Mouse (Mus musculus) embryonic facial prominence, embryonic 14.5 days (tissue): ENCODE results near the gene Mdfi. TPM values are rescaled to one million over a fixed set of nuclear protein-coding genes. Genes with fewer than 3 reads are reported as not detected.

Experiments
- ATAC-seq: fragments of 200-750 bp; cut with Nextera tagmentation; 2 replicates; pipeline ENCODE4 v1.8.0; 2017; ENCODE audit warnings: low read depth, moderate number of reproducible peaks, moderate TSS enrichment
- DNase-seq: peaks from one replicate; pipeline ENCODE4 v3.0.0-alpha.2; 2015; ENCODE audit warnings: low spot score
- H3K27ac ChIP-seq: fragments of 300-500 bp; sonication (generic); replicated peaks from 2 replicates; pipeline ENCODE4 v1.5.1; 2014; ENCODE audit warnings: low read depth, mild to moderate bottlenecking, low read length, moderate library complexity
- H3K27me3 ChIP-seq: fragments of 300-500 bp; sonication (generic); replicated peaks from 2 replicates; pipeline ENCODE4 v1.6.1; 2014; ENCODE audit warnings: low read length; ENCODE audit not compliant: control insufficient read depth, insufficient read depth
- H3K36me3 ChIP-seq: fragments of 300-500 bp; sonication (generic); 2 replicates; pipeline ENCODE4 v1.6.1; 2014; ENCODE audit warnings: low read length, mixed read lengths; ENCODE audit not compliant: control insufficient read depth, insufficient read depth
- H3K4me1 ChIP-seq: fragments of 300-500 bp; sonication (generic); 2 replicates; pipeline ENCODE4 v1.6.1; 2014; ENCODE audit warnings: antibody characterized with exemption, low read length; ENCODE audit not compliant: control insufficient read depth, insufficient read depth
- H3K4me2 ChIP-seq: fragments of 300-500 bp; sonication (generic); 2 replicates; pipeline ENCODE4 v1.6.1; 2014; ENCODE audit warnings: low read depth, mild to moderate bottlenecking, low read length, moderate library complexity, mixed read lengths
- H3K4me3 ChIP-seq: fragments of 300-500 bp; sonication (generic); 2 replicates; pipeline ENCODE4 v1.5.1; 2014; ENCODE audit warnings: low read depth, mild to moderate bottlenecking, low read length
- H3K9ac ChIP-seq: fragments of 300-500 bp; sonication (generic); 2 replicates; pipeline ENCODE4 v1.6.1; 2014; ENCODE audit warnings: low read depth, mild to moderate bottlenecking, low read length, moderate library complexity, mixed read lengths
- H3K9me3 ChIP-seq: fragments of 300-500 bp; sonication (generic); 2 replicates; pipeline ENCODE4 v1.6.1; 2016; ENCODE audit warnings: low read length; ENCODE audit not compliant: control insufficient read depth
- WGBS: fragments of 180-500 bp; shearing (Covaris S2); extraction: QIAGEN DNeasy Blood & Tissue Kit; methylation state at CpG from one replicate; pipeline ENCODE4 v1.1.7; 2014; 5-methylcytosine and 5-hydroxymethylcytosine counted together
- polyA plus RNA-seq: library from polyadenylated mRNA; unstranded; fragments of >200 nt; fragmentation: Nextera tagmentation; extraction: Ambion mirVana; gene quantifications from 2 replicates; pipeline ENCODE4 v1.2.1, GENCODE M21; 2014

Gene Mdfi
- polyA plus RNA-seq = 54.5 and 64.6 TPM in 2 replicates

- H3K4me1 ChIP-seq = peaks cover 37% of the 10 kb centered on the region
- peak within 1 kb of the TSS; percentile 92 for H3K27ac ChIP-seq
- peak within 1 kb of the TSS; percentile 95 for H3K4me3 ChIP-seq
- DNase-seq = peak; percentile 71
- no peaks in the 10 kb centered on the region for H3K27me3 ChIP-seq
- H3K9ac ChIP-seq = peak within 1 kb of the TSS; percentile 88
- no peaks in the 10 kb centered on the region for H3K9me3 ChIP-seq
- H3K36me3 ChIP-seq = peaks cover 11% of the 10 kb centered on the region; the same call in 1 of the 2 replicates
- peak within 1 kb of the TSS; percentile 83 for H3K4me2 ChIP-seq
- WGBS = 4% methylated on average over 4 of the region's 18 CpGs
- ATAC-seq = peak; percentile 21; the same call in 1 of the 2 replicates
These were observed at the start of gene Mdfi for GRCm38 (mm10) chr17:47834482-47834767. Gene Mdfi (minus strand): TSS chr17:47834691.

GRCm38 (mm10) chr17:47883099-47883498 lies 48.6 kb upstream of the Mdfi start:
- DNase-seq = no peak
- Histone ChIP-seq H3K27me3 (no peaks in the 10 kb centered on the region), H3K4me2 (no peak overlapping the region), H3K4me3 (no peak overlapping the region), H3K9ac (no peak overlapping the region), H3K4me1 (peaks cover 49% of the 10 kb centered on the region), H3K36me3 (peaks cover 33% of the 10 kb centered on the region; the same call in 1 of the 2 replicates), H3K27ac (no peak overlapping the region), H3K9me3 (no peaks in the 10 kb centered on the region)
- 90% methylated on average over 5 of the region's 5 CpGs for WGBS
- ATAC-seq = no peak

- no peak for DNase-seq
- ATAC-seq = no peak
- Histone ChIP-seq H3K27me3 (no peaks in the 10 kb centered on the region), H3K4me3 (no peak overlapping the region), H3K27ac (peak overlapping the region; percentile 25; the same call in 1 of the 2 replicates), H3K36me3 (peaks cover 42% of the 10 kb centered on the region), H3K4me1 (peaks cover 42% of the 10 kb centered on the region), H3K9ac (no peak overlapping the region), H3K9me3 (no peaks in the 10 kb centered on the region), H3K4me2 (no peak overlapping the region)
- WGBS = 32% methylated on average over 13 of the region's 13 CpGs
These were observed 46.8 kb upstream of the Mdfi start for GRCm38 (mm10) chr17:47881330-47881729.

- WGBS = 15% methylated on average over 3 of the region's 3 CpGs
- Histone ChIP-seq H3K9ac (peak overlapping the region; percentile 38; the same call in 1 of the 2 replicates), H3K4me2 (peak overlapping the region; percentile 51), H3K4me3 (peak overlapping the region; percentile 26; the same call in 1 of the 2 replicates), H3K9me3 (no peaks in the 10 kb centered on the region), H3K4me1 (peaks cover 42% of the 10 kb centered on the region), H3K27ac (peak overlapping the region; percentile 40; the same call in 1 of the 2 replicates), H3K36me3 (peaks cover 51% of the 10 kb centered on the region), H3K27me3 (no peaks in the 10 kb centered on the region)
- peak; percentile 51 for ATAC-seq
- DNase-seq = peak; percentile 76
These were observed 44.7 kb upstream of the Mdfi start for GRCm38 (mm10) chr17:47879207-47879606.

GRCm38 (mm10) chr17:47878378-47879089 lies 44.0 kb upstream of the Mdfi start:
- DNase-seq (peak; percentile 78), ATAC-seq (peak; percentile 60)
- H3K27me3 ChIP-seq = no peaks in the 10 kb centered on the region
- peak overlapping the region; percentile 26 for H3K4me3 ChIP-seq
- no peaks in the 10 kb centered on the region for H3K9me3 ChIP-seq
- H3K4me1 ChIP-seq = peaks cover 45% of the 10 kb centered on the region
- H3K9ac ChIP-seq = peak overlapping the region; percentile 38
- WGBS = 21% methylated on average over 9 of the region's 35 CpGs
- H3K27ac ChIP-seq = peak overlapping the region; percentile 34
- peaks cover 46% of the 10 kb centered on the region for H3K36me3 ChIP-seq
- H3K4me2 ChIP-seq = peak overlapping the region; percentile 51

GRCm38 (mm10) chr17:47877715-47878377 lies 43.4 kb upstream of the Mdfi start:
- peak overlapping the region; percentile 38; the same call in 1 of the 2 replicates for H3K9ac ChIP-seq
- peak overlapping the region; percentile 34; the same call in 1 of the 2 replicates for H3K27ac ChIP-seq
- no peaks in the 10 kb centered on the region for H3K27me3 ChIP-seq
- H3K4me2 ChIP-seq = peak overlapping the region; percentile 51
- peak overlapping the region; percentile 26; the same call in 1 of the 2 replicates for H3K4me3 ChIP-seq
- peaks cover 45% of the 10 kb centered on the region for H3K4me1 ChIP-seq
- H3K36me3 ChIP-seq = peaks cover 50% of the 10 kb centered on the region
- H3K9me3 ChIP-seq = no peaks in the 10 kb centered on the region
- 35% methylated on average over 10 of the region's 10 CpGs for WGBS
- DNase-seq (no peak), ATAC-seq (no peak)

- 52% methylated on average over 26 of the region's 26 CpGs for WGBS
- Histone ChIP-seq H3K27ac (no peak overlapping the region), H3K9ac (no peak overlapping the region), H3K36me3 (peaks cover 53% of the 10 kb centered on the region), H3K27me3 (no peaks in the 10 kb centered on the region), H3K4me1 (peaks cover 43% of the 10 kb centered on the region), H3K9me3 (no peaks in the 10 kb centered on the region), H3K4me3 (no peak overlapping the region), H3K4me2 (peak overlapping the region; percentile 51; the same call in 1 of the 2 replicates)
- no peak for DNase-seq
- ATAC-seq = no peak
These were observed 42.6 kb upstream of the Mdfi start for GRCm38 (mm10) chr17:47876776-47877714.

- H3K9ac ChIP-seq = no peak overlapping the region
- peak; percentile 83 for DNase-seq
- H3K36me3 ChIP-seq = peaks cover 80% of the 10 kb centered on the region
- WGBS = 8% methylated on average over 9 of the region's 9 CpGs
- no peaks in the 10 kb centered on the region for H3K9me3 ChIP-seq
- peaks cover 12% of the 10 kb centered on the region for H3K4me1 ChIP-seq
- no peak overlapping the region for H3K27ac ChIP-seq
- H3K4me3 ChIP-seq = no peak overlapping the region
- ATAC-seq = peak; percentile 58
- no peaks in the 10 kb centered on the region for H3K27me3 ChIP-seq
- no peak overlapping the region; the same call in 1 of the 2 replicates for H3K4me2 ChIP-seq
These were observed 38.9 kb upstream of the Mdfi start for GRCm38 (mm10) chr17:47873341-47873791.
